Mouse (Mus musculus) neural tube, embryonic 14.5 days (tissue): ENCODE results near the gene Kif6. TPM values are rescaled to one million over a fixed set of nuclear protein-coding genes. Genes with fewer than 3 reads are reported as not detected.

ENCODE experiments used
- ATAC-seq: fragments of 200-750 bp; cut with Nextera tagmentation; 2 replicates; pipeline ENCODE4 v1.8.0; 2017; ENCODE audit warnings: low read depth, mild to moderate bottlenecking, moderate TSS enrichment, moderate library complexity
- H3K27ac ChIP-seq: fragments of 300-500 bp; sonication (generic); 2 replicates; pipeline ENCODE4 v1.5.1; 2014; ENCODE audit warnings: low read depth, mild to moderate bottlenecking, control low read depth, low read length, moderate library complexity, mixed read lengths
- H3K27me3 ChIP-seq: fragments of 300-500 bp; sonication (generic); 2 replicates; pipeline ENCODE4 v1.6.1; 2014; ENCODE audit warnings: low read length; ENCODE audit not compliant: control insufficient read depth, insufficient read depth
- H3K36me3 ChIP-seq: fragments of 300-500 bp; sonication (generic); 2 replicates; pipeline ENCODE4 v1.6.1; 2014; ENCODE audit warnings: low read length, mixed read lengths; ENCODE audit not compliant: control insufficient read depth, insufficient read depth
- H3K4me1 ChIP-seq: fragments of 300-500 bp; sonication (generic); 2 replicates; pipeline ENCODE4 v1.6.1; 2014; ENCODE audit warnings: low read length; ENCODE audit not compliant: control insufficient read depth, insufficient read depth
- H3K4me2 ChIP-seq: fragments of 300-500 bp; sonication (generic); 2 replicates; pipeline ENCODE4 v1.6.1; 2014; ENCODE audit warnings: mild to moderate bottlenecking, low read depth, low read length, control low read depth
- H3K4me3 ChIP-seq: fragments of 300-500 bp; sonication (generic); 2 replicates; pipeline ENCODE4 v1.5.1; 2014; ENCODE audit warnings: low read depth, low read length, control low read depth, mixed read lengths
- H3K9ac ChIP-seq: fragments of 300-500 bp; sonication (generic); replicated peaks from 2 replicates; pipeline ENCODE4 v1.6.1; 2014; ENCODE audit warnings: low read depth, mild to moderate bottlenecking, control low read depth, low read length, mixed read lengths
- H3K9me3 ChIP-seq: fragments of 300-500 bp; sonication (generic); 2 replicates; pipeline ENCODE4 v1.6.1; 2016; ENCODE audit warnings: low read length; ENCODE audit not compliant: control insufficient read depth
- WGBS: fragments of 180-500 bp; shearing (Covaris S2); extraction: QIAGEN DNeasy Blood & Tissue Kit; methylation state at CpG from one replicate; pipeline ENCODE4 v1.1.7; 2014; 5-methylcytosine and 5-hydroxymethylcytosine counted together
- polyA plus RNA-seq: library from polyadenylated mRNA; unstranded; fragments of >200 nt; fragmentation: Nextera tagmentation; extraction: Ambion mirVana; gene quantifications from 2 replicates; pipeline ENCODE4 v1.2.1, GENCODE M21; 2014

The Kif6 gene
- polyA plus RNA-seq, 1 experiment from 2014 or later, result 3.1 TPM

GRCm38 (mm10) chr17:49874746-49875145, 259.8 kb downstream of the Kif6 start:
- Histone ChIP-seq H3K4me3 (no peak overlapping the region), H3K4me1 (no peaks in the 10 kb centered on the region; the same call in none of the 2 replicates), H3K9me3 (no peaks in the 10 kb centered on the region), H3K36me3 (no peaks in the 10 kb centered on the region), H3K4me2 (no peak overlapping the region), H3K27me3 (no peaks in the 10 kb centered on the region), H3K9ac (no peak overlapping the region), H3K27ac (peak overlapping the region; percentile 11; the same call in 1 of the 2 replicates)
- ATAC-seq, result no peak
- 72% methylated on average over 5 of the region's 5 CpGs for WGBS

DNA sequence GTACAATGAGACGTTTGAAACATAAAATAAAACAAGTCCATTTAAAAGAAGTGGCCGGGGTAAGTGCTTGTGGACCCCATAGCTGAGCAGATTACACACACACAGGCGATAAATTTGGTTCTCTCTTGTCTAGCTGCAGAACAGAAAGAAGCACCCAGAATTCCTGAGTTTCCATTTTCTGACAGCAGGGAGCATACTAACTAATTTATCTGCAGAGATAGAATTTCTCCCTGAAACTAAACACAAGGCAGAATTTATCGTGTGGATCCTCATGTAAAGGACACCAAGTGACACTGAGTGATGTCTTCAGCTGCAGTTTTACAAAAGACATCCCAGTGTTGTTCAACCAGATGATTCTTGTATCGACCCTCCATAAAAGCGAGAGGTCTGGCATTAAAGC, 260.5 kb downstream of the Kif6 start:
- no peak overlapping the region for H3K4me3 ChIP-seq
- 0 out of 2 replicates have a peak, but pooled peaks have one; percentile 32 for ATAC-seq
- H3K9ac ChIP-seq, result no peak overlapping the region
- no peaks in the 10 kb centered on the region for H3K36me3 ChIP-seq
- no peaks in the 10 kb centered on the region for H3K27me3 ChIP-seq
- H3K9me3 ChIP-seq, result no peaks in the 10 kb centered on the region
- no peak overlapping the region for H3K4me2 ChIP-seq
- H3K4me1 ChIP-seq, result no peaks in the 10 kb centered on the region; the same call in none of the 2 replicates
- H3K27ac ChIP-seq, result no peak overlapping the region
- 44% methylated on average over 6 of the region's 6 CpGs for WGBS

DNA sequence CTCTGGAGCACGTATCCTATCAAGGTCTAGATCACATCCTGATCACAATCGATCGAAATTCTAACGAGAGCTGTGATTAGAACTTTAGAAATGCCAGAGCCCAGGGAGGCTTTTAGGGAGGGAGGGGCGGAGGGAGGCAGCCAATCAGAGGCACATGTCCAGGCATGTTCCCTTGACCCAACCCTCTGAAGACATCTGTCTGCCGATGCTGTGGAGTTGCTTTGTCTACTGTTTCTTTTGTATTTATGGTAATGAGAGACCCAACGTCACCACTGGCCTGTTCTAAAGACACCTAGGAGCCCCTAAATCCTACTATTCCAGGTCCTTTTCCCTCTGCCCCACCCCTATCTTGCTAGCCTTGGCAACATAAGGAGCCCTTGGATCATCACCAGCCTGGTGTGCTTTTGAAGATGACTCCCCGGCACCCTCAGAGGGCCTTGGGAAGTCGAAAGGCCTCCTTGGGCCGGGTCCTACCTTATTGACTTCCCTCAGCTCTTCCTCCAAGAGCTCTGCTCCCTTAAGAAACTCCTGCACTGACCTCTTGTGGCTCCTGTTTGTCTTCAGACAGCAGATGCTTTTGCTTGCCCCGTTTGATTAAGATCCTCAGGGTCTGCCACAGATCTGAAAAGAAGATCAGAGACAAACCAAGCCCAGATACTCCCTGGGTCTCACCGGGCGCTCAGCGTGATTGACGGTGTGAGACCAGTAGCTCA, 261.2 kb downstream of the Kif6 start:
- H3K4me2 ChIP-seq, result no peak overlapping the region
- 54% methylated on average over 15 of the region's 15 CpGs for WGBS
- H3K27me3 ChIP-seq, result no peaks in the 10 kb centered on the region
- no peak for ATAC-seq
- no peaks in the 10 kb centered on the region for H3K9me3 ChIP-seq
- H3K9ac ChIP-seq, result no peak overlapping the region
- H3K4me1 ChIP-seq, result no peaks in the 10 kb centered on the region; the same call in none of the 2 replicates
- H3K36me3 ChIP-seq, result no peaks in the 10 kb centered on the region
- H3K27ac ChIP-seq, result no peak overlapping the region
- no peak overlapping the region for H3K4me3 ChIP-seq

DNA sequence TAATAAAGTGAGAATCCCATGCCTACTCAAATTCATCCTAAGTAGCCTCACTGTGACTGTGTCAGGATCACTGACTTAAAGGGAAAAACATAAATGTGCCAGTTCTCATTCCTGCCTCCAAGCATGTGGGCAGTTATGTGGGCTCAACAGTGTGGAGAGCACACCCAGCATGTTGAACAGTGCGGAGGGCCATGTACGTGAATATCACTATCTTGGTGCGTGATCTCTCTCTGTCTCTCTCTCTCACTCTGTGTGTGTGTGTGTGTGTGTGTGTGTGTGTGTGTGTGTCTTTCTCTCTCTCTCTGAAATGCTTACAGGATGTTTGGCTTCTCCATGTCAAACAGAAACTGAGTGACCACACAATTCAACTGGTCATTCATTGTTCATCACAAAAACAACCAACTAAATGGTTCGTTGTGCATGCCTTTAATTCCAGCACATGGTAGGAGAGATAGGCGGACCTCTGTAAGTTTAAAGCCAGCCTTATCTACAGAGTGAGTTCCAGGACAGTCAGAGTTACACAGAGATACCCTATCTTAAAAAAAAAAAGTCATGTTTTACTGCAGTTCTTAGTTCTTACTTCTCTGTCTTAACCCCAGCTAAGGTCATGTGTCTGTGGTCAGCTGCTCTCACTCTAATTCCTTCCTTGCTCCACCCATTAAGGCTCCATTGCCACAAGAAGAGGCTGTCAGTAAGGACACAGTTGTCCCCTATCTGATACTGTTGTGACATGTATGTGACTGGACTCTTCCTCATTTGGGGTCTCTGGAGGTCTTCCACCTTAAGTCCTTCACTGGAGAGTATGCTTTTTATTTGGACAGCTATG, 266.2 kb downstream of the Kif6 start:
- Histone ChIP-seq H3K4me2 (no peak overlapping the region), H3K9ac (no peak overlapping the region), H3K27ac (no peak overlapping the region), H3K4me1 (no peaks in the 10 kb centered on the region), H3K4me3 (no peak overlapping the region), H3K9me3 (no peaks in the 10 kb centered on the region), H3K36me3 (no peaks in the 10 kb centered on the region), H3K27me3 (no peaks in the 10 kb centered on the region)
- no peak for ATAC-seq
- 89% methylated on average over 5 of the region's 5 CpGs for WGBS

DNA sequence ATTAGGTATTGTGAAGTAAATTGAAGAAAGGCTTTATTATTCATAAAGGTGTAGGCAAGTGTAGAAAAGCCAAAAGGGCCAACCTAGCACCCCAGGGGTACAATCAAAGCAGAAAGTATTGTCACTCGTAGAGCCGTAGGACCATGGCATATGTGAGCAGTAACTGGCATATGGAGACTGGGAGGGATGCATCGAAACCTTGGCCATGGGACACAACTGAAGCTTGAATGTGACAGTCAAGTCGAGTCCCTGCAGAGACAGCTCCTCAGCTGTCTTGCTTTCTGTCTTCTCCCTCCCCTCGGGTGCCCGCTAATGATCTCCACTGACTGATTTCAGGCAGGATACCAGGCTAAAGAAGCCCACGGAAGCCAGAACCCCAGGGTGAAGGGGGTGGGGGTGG, 266.9 kb downstream of the Kif6 start:
- ATAC-seq, result no peak
- H3K4me2 ChIP-seq, result no peak overlapping the region
- WGBS, result 88% methylated on average over 7 of the region's 7 CpGs

DNA sequence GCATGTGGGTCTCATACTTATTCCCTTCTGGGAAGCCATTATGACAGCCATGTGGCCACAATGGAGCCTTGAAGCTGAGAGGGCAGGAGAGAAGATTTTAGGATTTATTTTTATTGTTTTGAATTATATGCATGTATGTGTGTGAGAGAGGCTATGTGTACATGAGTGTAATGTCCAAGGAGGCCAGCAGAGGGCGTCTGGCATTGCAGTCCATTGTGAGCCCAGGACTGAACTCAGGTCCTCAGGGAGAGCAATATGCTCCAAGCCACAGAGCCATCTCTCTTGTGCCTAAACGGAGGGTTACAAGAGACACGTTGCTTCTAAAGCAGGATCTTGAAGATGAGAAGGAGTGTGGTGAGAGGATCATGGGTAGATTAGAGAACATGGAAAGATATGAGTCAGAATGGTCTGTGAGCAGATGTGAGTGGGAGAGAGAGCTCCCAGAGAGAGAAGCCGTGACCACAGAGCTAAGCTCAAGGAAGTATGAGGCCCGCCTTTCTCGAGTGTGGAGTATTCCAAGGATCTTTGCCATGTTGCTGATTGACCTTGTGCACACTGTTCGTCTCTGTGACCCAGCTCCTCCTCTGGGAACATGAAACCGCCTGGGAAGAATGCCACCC, 268.3 kb downstream of the Kif6 start:
- no peaks in the 10 kb centered on the region for H3K4me1 ChIP-seq
- H3K27me3 ChIP-seq, result no peaks in the 10 kb centered on the region
- 88% methylated on average over 8 of the region's 8 CpGs for WGBS

More for the DNA sequence above, 266.9 kb downstream of the Kif6 start:
- no peaks in the 10 kb centered on the region for H3K9me3 ChIP-seq
- H3K4me3 ChIP-seq, result no peak overlapping the region
- H3K27me3 ChIP-seq, result no peaks in the 10 kb centered on the region
- H3K27ac ChIP-seq, result no peak overlapping the region
- H3K4me1 ChIP-seq, result no peaks in the 10 kb centered on the region
- no peaks in the 10 kb centered on the region for H3K36me3 ChIP-seq
- no peak overlapping the region for H3K9ac ChIP-seq

DNA sequence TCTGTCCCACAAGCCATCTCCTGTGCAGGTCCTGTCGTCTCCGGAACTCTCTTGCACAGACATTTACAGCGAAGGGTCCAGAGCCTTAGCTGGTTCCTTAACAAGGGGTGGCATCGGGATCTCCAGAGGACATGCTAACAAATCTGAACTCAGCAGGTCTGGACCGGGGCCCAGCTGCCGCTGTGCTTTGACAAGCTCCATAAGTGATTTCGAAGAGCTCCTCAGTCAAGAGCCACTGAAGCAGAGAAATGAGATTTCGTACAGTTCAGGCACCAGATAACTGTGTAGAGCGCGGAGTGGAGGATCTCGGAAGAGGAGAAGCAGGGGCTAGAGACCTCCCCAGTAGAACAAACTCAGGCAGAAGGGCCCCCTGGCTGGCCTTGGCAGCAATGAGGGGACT, 270.1 kb downstream of the Kif6 start:
- no peak overlapping the region for H3K4me2 ChIP-seq
- no peak for ATAC-seq
- no peak overlapping the region for H3K9ac ChIP-seq
- no peaks in the 10 kb centered on the region for H3K27me3 ChIP-seq
- no peaks in the 10 kb centered on the region for H3K4me1 ChIP-seq
- H3K36me3 ChIP-seq, result no peaks in the 10 kb centered on the region
- H3K27ac ChIP-seq, result no peak overlapping the region
- no peak overlapping the region for H3K4me3 ChIP-seq
- 75% methylated on average over 11 of the region's 11 CpGs for WGBS
- no peaks in the 10 kb centered on the region for H3K9me3 ChIP-seq

More for the DNA sequence above, 268.3 kb downstream of the Kif6 start:
- Histone ChIP-seq H3K36me3 (no peaks in the 10 kb centered on the region), H3K9me3 (no peaks in the 10 kb centered on the region), H3K9ac (no peak overlapping the region), H3K4me3 (no peak overlapping the region), H3K4me2 (no peak overlapping the region), H3K27ac (no peak overlapping the region)
- no peak for ATAC-seq

- Histone ChIP-seq H3K9ac (no peak overlapping the region), H3K36me3 (no peaks in the 10 kb centered on the region), H3K27me3 (no peaks in the 10 kb centered on the region), H3K9me3 (no peaks in the 10 kb centered on the region), H3K4me3 (no peak overlapping the region), H3K4me1 (no peaks in the 10 kb centered on the region), H3K27ac (no peak overlapping the region), H3K4me2 (no peak overlapping the region)
- peak; percentile 54; the same call in 1 of the 2 replicates for ATAC-seq
- WGBS, result 25% methylated on average over 7 of the region's 7 CpGs
These were observed 274.7 kb downstream of the Kif6 start for GRCm38 (mm10) chr17:49889629-49890028.

DNA sequence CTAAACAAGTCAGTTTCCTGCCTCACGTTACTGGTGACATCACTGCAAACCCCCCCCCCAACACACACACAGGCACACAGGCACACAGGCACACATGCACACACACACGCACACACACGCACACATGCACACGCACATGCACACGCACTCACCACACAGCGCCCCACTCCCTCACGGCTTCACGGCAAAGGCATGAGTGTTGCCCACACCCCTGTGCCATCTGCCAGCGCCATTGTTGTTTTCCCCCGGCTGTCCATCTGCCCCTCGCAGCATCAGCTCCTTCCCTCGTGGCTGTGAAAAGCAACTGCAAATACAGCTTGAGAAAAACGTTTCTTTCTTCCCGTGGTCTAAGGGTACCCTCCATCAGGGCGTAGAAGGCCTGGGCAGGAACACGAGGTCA, 275.9 kb downstream of the Kif6 start:
- WGBS, result 73% methylated on average over 16 of the region's 16 CpGs
- ATAC-seq, result no peak
- no peak overlapping the region for H3K4me3 ChIP-seq

More for the DNA sequence above, 275.9 kb downstream of the Kif6 start:
- Histone ChIP-seq H3K27ac (no peak overlapping the region), H3K36me3 (no peaks in the 10 kb centered on the region), H3K9ac (no peak overlapping the region), H3K4me1 (no peaks in the 10 kb centered on the region), H3K27me3 (no peaks in the 10 kb centered on the region), H3K4me2 (no peak overlapping the region), H3K9me3 (no peaks in the 10 kb centered on the region)
